Mouse (Mus musculus): ENCODE results near the gene Slc9a3r2.

DNA sequence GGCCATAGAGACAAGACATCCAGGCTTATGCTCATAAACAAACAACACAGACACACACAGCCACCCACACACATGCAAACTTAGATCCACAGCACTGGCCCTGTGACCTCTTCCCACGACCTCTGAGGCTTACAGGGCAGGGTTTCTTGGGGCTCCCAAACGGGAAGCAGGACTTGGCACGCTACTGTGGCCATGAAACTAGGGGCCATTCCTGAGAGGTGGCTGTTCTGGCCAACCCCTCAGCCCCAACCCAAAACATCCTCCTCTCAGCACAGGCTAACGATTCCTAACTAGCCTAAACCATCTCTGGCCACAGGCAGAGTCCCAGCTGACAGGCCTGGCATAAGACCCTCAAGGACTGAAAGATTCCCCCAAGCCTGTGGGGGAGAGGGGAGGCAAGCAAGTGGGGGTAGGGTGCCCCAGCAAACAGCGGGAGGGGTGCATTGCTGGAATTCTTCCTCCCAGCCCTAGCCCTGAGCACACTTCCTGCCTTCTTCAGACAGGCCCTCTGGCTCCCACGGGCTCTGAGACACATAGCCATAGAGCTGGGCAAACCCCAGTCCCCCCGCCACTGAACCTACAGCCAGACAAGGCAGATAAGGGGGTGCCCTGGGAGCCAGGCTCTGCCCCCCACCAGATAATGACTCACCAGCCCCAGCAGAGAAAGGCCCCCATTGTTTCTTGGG, 6.0 kb downstream of the Slc9a3r2 start:
- TF ChIP-seq EP300 (IDR thresholded peaks at IDR 0.05; ENCODE audit: low read depth): no peak
- no peak for TF ChIP-seq CTCF (IDR thresholded peaks at IDR 0.05; ENCODE audit: low read depth)
